Mouse (Mus musculus) thymus, adult 18-20 months (tissue): ENCODE measurements at regions not wholly inside any gene's neighbourhood (a gene's known extent, or its start where the extent isn't known, plus 50 kb on each side); places are given as distances from the start of the nearest gene placed in this dataset.

ENCODE experiments used
- DNase-seq, 2 experiments: peaks; one replicate each; pipeline ENCODE4 v3.0.0; 2022; ENCODE audit warnings: mixed read lengths in 2 of 2

GRCm38 (mm10) chr2:171670945-171671547, 372.2 kb downstream of the Cbln4 start:
- DNase-seq = no peak

DNA sequence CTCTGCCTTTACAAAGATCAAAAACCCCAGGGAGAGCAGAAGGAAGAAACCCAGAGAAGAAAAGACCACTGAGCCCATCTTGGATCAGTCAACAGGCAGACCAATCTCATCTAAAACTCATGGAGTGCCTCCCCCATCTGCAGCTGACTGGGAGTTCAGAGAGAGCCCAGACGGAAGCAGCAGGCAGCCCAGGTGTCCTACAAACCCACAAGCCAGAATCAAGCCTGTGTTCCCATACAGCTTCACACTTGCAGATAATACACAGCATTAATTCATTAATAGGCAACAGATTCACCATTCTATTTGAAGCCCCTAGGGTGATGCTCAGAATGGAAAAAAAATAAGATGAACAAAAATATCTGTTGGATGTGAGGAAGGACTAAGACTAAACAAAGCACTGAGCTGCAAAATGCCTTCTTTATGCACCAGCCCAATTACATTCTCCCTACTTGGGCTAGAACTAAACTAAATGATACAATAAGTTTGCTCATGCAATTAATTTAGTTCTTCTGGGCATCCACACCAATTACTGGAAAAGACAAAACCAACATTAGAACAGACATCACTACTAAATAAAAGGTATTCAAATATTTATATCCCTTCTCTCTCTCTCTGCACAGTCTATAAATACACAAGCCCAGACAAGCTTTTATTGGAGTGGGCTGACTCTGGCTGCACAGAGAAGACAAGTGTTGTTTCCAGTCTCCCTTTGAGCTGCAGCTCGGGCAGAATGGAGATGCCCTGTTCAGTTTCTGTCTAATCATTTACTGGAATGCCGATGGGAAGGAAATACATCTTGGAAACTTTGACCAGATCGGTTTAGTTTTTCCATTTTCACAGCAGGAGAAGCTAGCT, 374.2 kb downstream of the Cbln4 start:
- DNase-seq = no peak

DNA sequence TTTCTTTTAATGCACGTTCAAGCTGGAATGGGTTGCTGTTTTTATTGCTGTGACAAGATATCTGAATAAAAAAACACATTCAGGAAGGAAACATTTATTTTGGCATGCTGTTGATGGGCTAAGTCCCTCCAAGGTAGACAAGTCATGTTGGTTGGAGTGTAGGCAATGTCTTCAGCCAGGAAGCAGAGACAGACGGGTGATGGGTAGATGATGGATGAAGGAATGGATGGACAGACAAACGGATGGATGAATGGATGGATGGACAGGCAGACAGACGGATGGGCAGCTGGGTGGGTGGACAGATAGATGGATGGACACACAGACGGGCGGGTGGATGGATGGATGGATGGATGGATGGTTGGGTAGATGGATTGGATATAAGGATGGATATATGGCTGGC, 380.7 kb downstream of the Cbln4 start:
- no peak for DNase-seq

- DNase-seq = no peak
Observed at GRCm38 (mm10) chr2:171661896-171662511, 381.3 kb downstream of the Cbln4 start.

- DNase-seq = no peak
Observed at GRCm38 (mm10) chr2:171657125-171657524, 386.1 kb downstream of the Cbln4 start.

DNA sequence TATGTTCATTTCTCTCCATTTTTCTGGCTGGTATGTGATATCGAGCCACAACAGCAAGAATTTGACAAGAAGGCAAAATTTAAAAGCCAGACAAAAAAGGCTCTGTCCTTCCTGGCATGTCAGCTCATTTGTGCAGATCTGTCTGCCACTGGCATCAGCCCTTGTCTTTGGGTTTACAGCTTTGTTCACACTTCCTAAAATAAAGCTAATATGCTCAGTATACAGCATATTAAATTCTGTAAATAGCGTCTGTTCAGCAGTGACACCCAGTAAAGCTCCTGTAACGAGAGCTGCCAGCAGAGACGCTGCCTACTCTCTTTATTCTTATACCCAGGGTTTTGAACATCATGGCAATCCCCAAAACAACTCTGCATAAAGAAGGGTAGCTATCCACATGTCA, 401.5 kb downstream of the Cbln4 start:
- no peak for DNase-seq

GRCm38 (mm10) chr2:171640478-171640877, 402.8 kb downstream of the Cbln4 start:
- DNase-seq = no peak

DNA sequence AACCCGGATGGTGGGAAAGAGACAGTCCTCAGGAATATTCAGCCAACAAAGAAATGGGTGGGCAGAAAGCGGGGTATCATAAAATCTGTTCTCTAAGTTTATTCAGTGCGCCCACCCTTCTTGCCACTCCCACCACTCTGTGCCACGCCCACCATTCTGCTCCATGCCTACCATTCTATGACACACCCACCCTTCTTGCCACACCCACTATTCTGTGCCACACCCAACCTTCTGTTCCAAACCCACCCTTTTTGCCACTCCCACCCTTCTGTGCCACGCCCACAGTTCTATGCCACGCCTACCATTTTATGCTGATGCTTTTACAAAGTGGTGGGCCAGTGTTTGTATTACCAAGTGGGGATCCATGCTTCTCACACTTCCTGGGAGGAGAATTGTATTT, 404.3 kb downstream of the Cbln4 start:
- no peak for DNase-seq

DNA sequence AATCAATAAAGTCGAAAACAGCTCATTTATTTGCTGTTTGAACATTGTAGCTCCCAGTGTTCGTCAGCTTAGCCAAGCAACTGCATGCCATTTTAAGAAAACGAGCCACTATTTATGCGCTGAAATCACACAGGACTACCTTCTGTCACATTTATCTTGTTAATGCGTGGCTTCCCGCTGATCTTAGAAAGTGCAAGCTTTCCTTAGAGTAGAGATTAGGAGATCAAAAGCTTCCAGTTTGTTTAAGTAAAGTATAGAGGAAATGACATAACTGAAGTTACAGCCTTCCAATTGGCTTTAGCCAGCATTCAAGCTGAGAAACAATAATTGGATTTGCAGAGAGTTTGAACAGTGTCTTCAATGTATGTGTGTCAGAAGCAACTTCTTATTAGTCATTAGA, 406.4 kb downstream of the Cbln4 start:
- DNase-seq = no peak

DNA sequence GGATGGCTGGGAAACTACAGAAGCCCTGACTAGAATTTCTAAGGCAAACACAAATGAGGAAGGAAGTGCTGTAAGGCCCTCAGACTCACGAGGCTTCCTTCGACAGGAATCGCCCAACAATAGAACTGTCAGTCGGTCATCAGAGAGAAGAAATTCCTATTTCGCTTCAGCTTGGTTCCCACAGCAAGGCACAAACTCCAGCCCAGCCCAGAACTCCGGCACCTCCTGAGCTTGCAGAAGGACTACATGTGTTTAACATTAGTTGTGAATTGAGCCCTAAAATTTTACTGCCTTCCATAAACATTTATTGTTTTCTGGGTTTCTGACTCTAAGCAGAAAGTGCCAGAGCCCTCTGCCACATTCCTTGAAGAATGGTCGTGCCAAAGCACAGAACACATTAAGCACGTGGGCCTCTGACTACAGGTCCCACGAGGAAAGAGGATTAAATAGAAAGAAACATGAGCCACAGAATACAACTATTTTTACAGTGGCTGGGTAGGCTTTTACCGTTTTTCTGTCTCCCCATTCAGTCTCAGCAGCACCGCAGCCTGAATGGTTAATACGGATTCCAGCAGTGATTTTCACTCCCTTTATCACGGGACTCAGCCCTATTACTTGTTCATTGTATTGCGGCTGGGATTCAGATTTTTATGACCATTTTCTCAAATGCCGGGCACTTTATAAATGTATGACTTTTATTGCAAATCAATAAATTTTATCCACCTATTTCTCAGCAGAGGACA, 409.7 kb downstream of the Cbln4 start:
- DNase-seq = no peak

DNA sequence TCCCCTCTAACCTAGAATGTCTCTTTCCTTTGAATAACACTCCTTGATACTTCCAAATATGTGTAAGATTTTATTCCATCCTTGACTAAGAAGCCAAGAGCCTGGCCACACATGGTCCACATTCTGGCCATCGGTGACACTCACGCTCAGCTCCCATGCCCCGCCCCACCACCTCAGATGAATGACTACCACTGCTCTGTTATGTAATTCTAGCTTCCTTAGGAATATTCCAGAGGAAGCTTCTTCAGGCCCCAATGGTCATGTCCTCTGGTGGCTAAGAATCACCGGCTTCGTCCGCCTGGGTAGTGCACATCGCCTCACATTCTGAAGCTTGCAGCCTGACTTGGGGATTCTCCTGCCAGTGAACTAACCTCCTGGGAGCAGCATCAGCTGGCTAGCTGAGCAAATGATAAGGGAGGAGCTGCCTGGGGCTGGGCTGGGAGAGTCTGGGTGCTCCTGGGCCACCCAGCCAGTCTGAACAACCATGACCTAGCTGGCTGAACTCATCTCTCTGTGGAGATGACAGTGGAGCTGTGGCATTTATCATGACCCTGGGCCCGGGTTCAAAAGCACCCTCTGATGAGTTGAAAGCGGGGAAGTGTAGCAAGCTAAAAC, 413.1 kb downstream of the Cbln4 start:
- DNase-seq = no peak

DNA sequence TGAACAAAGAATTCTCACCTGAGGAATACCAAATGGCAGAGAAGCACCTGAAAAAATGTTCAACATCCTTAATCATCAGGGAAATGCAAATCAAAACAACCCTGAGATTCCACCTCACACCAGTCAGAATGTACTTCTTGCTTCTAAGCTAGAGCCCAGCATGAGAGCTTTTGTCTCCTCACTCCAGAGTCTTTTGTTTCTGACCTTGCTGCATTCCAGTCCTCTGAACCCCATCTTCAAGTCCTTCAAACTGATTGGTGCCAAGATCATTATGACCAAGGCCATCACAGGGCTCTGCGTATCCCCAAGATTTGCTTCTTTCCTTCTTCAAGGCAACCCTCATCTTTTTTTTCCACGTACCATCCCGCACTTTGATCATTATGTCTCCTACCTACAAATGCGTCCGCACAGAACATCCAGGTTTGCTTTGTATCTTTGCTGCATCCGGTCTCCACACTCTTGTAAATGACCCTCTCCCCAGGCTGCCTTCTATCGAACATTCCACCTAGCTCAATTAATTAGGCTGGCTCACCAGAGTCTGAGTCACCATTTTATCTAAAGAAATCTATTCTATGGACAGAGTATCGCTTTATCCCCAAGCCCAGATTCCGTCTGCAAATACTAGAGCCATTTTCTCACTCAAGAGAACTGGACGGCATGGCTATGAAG, 414.9 kb downstream of the Cbln4 start:
- no peak for DNase-seq

GRCm38 (mm10) chr2:171620668-171621067, 422.6 kb downstream of the Cbln4 start:
- DNase-seq = no peak

GRCm38 (mm10) chr2:171620253-171620652, 423.0 kb downstream of the Cbln4 start:
- no peak for DNase-seq

DNA sequence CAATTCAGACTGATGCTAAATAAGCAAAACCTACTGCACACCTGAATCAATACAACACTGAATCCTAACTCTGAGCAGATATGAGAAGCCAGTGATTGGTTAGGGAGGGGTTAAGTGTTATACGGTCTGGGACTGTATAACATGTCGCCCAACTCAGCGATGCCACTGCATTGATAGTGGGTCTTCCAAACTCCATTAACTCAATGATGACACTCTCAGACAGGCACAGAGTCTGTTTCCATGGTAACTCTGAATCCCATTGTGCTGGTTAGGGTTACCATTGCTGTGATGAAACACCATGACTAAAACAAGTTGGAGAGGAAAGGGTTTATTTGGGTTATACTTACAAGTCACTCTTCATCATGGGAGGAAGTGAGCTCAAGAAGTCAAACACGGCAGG, 424.5 kb downstream of the Cbln4 start:
- no peak for DNase-seq

DNA sequence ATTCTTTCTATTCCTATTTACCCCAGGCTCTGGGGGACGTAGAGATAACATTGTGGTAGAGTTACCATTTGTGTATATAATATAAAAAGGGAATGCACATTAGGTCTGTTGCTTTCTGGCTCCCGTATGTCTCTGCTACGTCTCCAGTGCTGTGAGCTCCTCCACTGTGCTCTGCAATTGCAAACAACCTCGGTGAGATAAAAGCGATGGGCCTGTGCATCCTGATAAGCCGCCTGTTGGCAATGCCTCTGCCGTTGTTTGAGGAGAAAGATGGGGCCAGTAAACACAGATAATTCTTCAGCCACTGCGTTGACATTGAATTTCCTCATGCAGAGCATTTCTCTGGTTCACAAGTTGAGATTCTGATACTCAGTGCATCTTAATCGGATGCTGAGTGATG, 424.9 kb downstream of the Cbln4 start:
- DNase-seq = no peak

DNA sequence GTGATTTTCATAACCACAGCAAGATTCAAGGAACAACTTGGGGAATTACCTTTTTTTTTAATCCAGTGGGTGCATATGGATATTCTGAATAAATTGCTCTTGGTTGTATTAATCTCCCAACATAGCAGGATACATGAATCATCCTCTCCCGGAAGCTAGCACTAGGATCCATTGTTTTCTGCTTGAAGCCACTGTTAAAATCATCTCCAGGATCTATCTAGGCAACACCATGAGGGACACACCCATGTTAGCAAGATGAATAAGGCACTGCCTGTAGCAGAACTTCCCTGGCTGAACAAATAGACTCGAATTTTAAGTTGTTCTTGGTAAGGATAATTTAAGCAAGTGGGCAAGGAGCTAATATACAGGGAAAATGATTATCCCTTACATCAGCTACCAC, 427.8 kb downstream of the Cbln4 start:
- DNase-seq = no peak

DNA sequence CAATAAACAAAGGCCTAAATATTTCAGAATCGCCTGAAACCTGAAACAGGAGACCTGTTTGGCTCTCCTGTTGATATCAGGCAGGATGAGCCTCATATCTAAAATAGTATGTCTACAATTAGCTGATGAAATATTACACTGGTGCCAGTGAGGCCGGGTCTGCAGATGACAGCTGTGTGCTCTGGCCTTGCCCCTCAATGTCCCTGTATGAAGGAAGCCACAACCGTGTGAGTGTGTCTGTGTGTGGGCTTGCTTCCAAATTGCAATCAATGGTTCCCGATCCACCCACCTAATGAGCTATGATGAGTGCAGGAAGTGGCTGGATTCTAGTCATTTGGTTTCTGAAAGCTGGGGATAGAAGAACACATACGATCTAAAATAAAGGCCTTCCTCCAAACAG, 438.2 kb downstream of the Cbln4 start:
- DNase-seq = no peak

GRCm38 (mm10) chr2:171595240-171595639, 448.0 kb downstream of the Cbln4 start:
- no peak for DNase-seq

GRCm38 (mm10) chr2:171593884-171594283, 449.4 kb downstream of the Cbln4 start:
- DNase-seq = no peak

GRCm38 (mm10) chr2:171592315-171592714, 451.0 kb downstream of the Cbln4 start:
- DNase-seq = no peak

GRCm38 (mm10) chr2:171588158-171588557, 455.1 kb downstream of the Cbln4 start:
- DNase-seq = no peak
